ENCODE assay signal across 25 mouse cellular contexts in the genomic region with DNA sequence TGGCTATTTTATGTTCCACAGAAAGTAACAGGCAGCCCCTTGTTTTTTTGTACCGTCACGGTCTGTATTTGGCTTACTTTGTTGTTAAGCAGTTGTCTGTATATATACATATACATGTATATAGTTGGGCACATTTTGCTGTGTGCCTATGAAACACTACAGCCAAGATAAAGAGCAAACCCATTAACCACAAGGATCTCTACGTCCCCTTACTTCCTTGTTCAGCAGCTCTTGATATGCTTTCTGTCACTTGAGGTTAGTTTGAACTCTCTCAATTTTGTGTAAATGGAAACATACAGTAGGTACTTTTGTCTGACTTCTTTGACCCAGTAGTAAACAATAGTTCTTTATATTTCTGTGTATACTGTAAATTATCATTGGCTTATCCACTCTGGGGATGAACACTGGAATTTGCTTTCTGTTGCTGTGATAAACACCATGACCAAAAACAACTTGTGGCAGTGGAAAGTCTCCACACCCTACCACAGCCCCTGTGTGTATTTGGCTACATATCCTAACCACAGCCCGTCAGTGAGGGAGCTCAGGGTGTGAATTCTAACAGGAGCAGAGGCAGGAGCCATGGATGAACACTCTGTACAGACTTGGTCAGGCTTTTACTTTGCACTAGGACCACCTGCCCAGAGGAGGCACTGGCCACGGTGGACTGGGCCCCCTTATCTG.
DNase-seq lines count a peak whose midpoint lies in the region; ATAC-seq and TF ChIP-seq lines count a peak whose summit lies in the region.
"Had no signal": no experiment of that assay in that cellular context is flagged by ENCODE, and none has a peak within 500 bp of the region (broad histone marks: within the 10 kb centered on the region; RNA-seq: fewer than 3 reads in every experiment).

No protein-coding gene starts in this region.

- no peak for TF ChIP-seq POLR2A in MEL (IDR thresholded peaks at IDR 0.05; ENCODE audit: control insufficient read depth in 1 of 2, insufficient read depth in 1 of 2, low read depth in 1 of 2, low read length in 2 of 2, poor library complexity in 1 of 2)

- TF ChIP-seq EP300 in lung, postnatal 0 days (IDR thresholded peaks at IDR 0.05): no peak
- peak; percentile 54 to 70 for TF ChIP-seq EP300 in MEL (IDR thresholded peaks at IDR 0.05; ENCODE audit: low read depth in 1 of 2, low read length in 2 of 2)

- DNase-seq in lung, postnatal 0 days (ENCODE audit: low spot score): no peak
- no peak for DNase-seq in lung, postnatal 10 days
- peak; percentile 82 for DNase-seq in MEL (ENCODE audit: low read depth, low spot score)
- peak; percentile 25 for DNase-seq in induced T-regulatory cell, adult 2 months (ENCODE audit: low read depth)
- peak; percentile 20 for DNase-seq in naive thymus-derived CD4-positive, alpha-beta T cell, adult 2 months (ENCODE audit: low read depth)
- DNase-seq in hindbrain, embryonic 11.5 days (ENCODE audit: low spot score): no peak
- DNase-seq in ovary, postnatal 10 days (ENCODE audit: low spot score): no peak
- DNase-seq: adrenal gland, adult 2 months; adrenal gland, postnatal 25 days; cerebellum, adult 2 months; cerebellum, postnatal 10 days; embryo, embryonic 11 days; gastrocnemius, postnatal 10 days; heart, adult 2 months had no signal

- peaks cover 10% of the 10 kb centered on the region; the same call in 1 of the 2 replicates for H3K36me3 ChIP-seq in lung, postnatal 0 days (ENCODE audit: insufficient read depth, low read length)
- peaks cover 0 to 17% of the 10 kb centered on the region in 2 experiments; a peak in 2 of 4 replicates for H3K36me3 ChIP-seq in MEL (ENCODE audit: control insufficient read depth in 1 of 2, insufficient read depth in 2 of 2, low read length in 2 of 2)
- H3K36me3 ChIP-seq in hindbrain, embryonic 11.5 days (ENCODE audit: control insufficient read depth, insufficient read depth, low read length): peaks cover 2% of the 10 kb centered on the region; the same call in 1 of the 2 replicates
- H3K36me3 ChIP-seq in hindbrain, embryonic 16.5 days (ENCODE audit: control insufficient read depth, insufficient read depth, low read length): peaks cover 6% of the 10 kb centered on the region; the same call in 1 of the 2 replicates

- TF ChIP-seq RAD21 in MEL (IDR thresholded peaks at IDR 0.05; ENCODE audit: low read depth, low read length): no peak

- 0 out of 2 replicates have a peak, but pooled peaks have one; percentile 2 for ATAC-seq in lung, postnatal 0 days
- no peak for ATAC-seq in hindbrain, embryonic 11.5 days (ENCODE audit: low FRiP score)
- ATAC-seq in hindbrain, embryonic 16.5 days: no peak
- ATAC-seq: forebrain, embryonic 15.5 days; intestine, embryonic 15.5 days; Patski had no signal

- no peak for TF ChIP-seq CTCF in lung, postnatal 0 days (IDR thresholded peaks at IDR 0.05)
- no peak for TF ChIP-seq CTCF in MEL (IDR thresholded peaks at IDR 0.05 in 2 of 3, conservative IDR thresholded peaks at IDR 0.05 in 1 of 3; ENCODE audit: control insufficient read depth in 1 of 3, insufficient read depth in 1 of 3, low read depth in 2 of 3, low read length in 3 of 3, poor library complexity in 1 of 3, severe bottlenecking in 1 of 3)

- no peaks in the 10 kb centered on the region for H3K9me3 ChIP-seq in lung, postnatal 0 days (ENCODE audit: low read length)
- no peaks in the 10 kb centered on the region for H3K9me3 ChIP-seq in MEL (replicated peaks; ENCODE audit: insufficient read depth, low read length)
- H3K9me3 ChIP-seq in hindbrain, embryonic 11.5 days (ENCODE audit: control insufficient read depth, low read length): no peaks in the 10 kb centered on the region
- no peaks in the 10 kb centered on the region for H3K9me3 ChIP-seq in hindbrain, embryonic 16.5 days (ENCODE audit: control insufficient read depth, low read length)
- H3K9me3 ChIP-seq: embryonic facial prominence, embryonic 15.5 days; forebrain, embryonic 10.5 days; forebrain, embryonic 15.5 days; G1E; hindbrain, embryonic 10.5 days; hindbrain, embryonic 15.5 days; intestine, embryonic 15.5 days had no signal

- no peak overlapping the region for H3K9ac ChIP-seq in lung, postnatal 0 days (replicated peaks; ENCODE audit: low read depth)
- no peak overlapping the region; the same call in 1 of the 2 replicates for H3K9ac ChIP-seq in MEL (ENCODE audit: control insufficient read depth, low read depth, low read length, poor library complexity, severe bottlenecking)
- H3K9ac ChIP-seq in hindbrain, embryonic 11.5 days (ENCODE audit: low read depth, low read length): no peak overlapping the region
- H3K9ac ChIP-seq in hindbrain, embryonic 16.5 days (ENCODE audit: low read depth, low read length): no peak overlapping the region
- H3K9ac ChIP-seq: embryonic facial prominence, embryonic 15.5 days; forebrain, embryonic 15.5 days; hindbrain, embryonic 15.5 days; intestine, embryonic 15.5 days had no signal

- H3K4me2 ChIP-seq in lung, postnatal 0 days (replicated peaks; ENCODE audit: low read depth, low read length): no peak overlapping the region
- H3K4me2 ChIP-seq in hindbrain, embryonic 11.5 days (replicated peaks; ENCODE audit: low read depth, low read length): no peak overlapping the region
- H3K4me2 ChIP-seq in hindbrain, embryonic 16.5 days (ENCODE audit: low read length): no peak overlapping the region
- H3K4me2 ChIP-seq: embryonic facial prominence, embryonic 15.5 days; forebrain, embryonic 15.5 days; heart, embryonic 11.5 days; hindbrain, embryonic 15.5 days; intestine, embryonic 15.5 days had no signal

- no peaks in the 10 kb centered on the region for H3K79me2 ChIP-seq in MEL (ENCODE audit: control insufficient read depth, insufficient read depth, low read length, poor library complexity)

- H3K27ac ChIP-seq in lung, postnatal 0 days (ENCODE audit: low read length): no peak overlapping the region
- H3K27ac ChIP-seq in MEL (ENCODE audit: control insufficient read depth, low read depth, low read length): peak overlapping the region; percentile 57
- H3K27ac ChIP-seq in hindbrain, embryonic 11.5 days (ENCODE audit: low read depth, low read length): no peak overlapping the region
- H3K27ac ChIP-seq in hindbrain, embryonic 16.5 days (ENCODE audit: low read depth, low read length): no peak overlapping the region
- H3K27ac ChIP-seq: embryonic facial prominence, embryonic 15.5 days; forebrain, embryonic 10.5 days; forebrain, embryonic 15.5 days; heart, adult 2 months; hindbrain, embryonic 10.5 days; hindbrain, embryonic 15.5 days; intestine, embryonic 15.5 days had no signal

- no peaks in the 10 kb centered on the region for H3K4me1 ChIP-seq in lung, postnatal 0 days (ENCODE audit: insufficient read depth, low read depth, low read length)
- peaks cover 14 to 16% of the 10 kb centered on the region in 2 experiments for H3K4me1 ChIP-seq in MEL (ENCODE audit: control insufficient read depth in 1 of 2, insufficient read depth in 2 of 2, low read length in 2 of 2)
- H3K4me1 ChIP-seq in hindbrain, embryonic 11.5 days (replicated peaks; ENCODE audit: control insufficient read depth, insufficient read depth, low read length): no peaks in the 10 kb centered on the region
- H3K4me1 ChIP-seq in hindbrain, embryonic 16.5 days (ENCODE audit: control insufficient read depth, insufficient read depth, low read depth, low read length): no peaks in the 10 kb centered on the region
- H3K4me1 ChIP-seq: forebrain, embryonic 15.5 days; hindbrain, embryonic 10.5 days; hindbrain, embryonic 15.5 days had no signal

- no peaks in the 10 kb centered on the region for H3K27me3 ChIP-seq in lung, postnatal 0 days (replicated peaks; ENCODE audit: insufficient read depth, low read length)
- H3K27me3 ChIP-seq in MEL (ENCODE audit: control insufficient read depth in 1 of 2, insufficient read depth in 2 of 2, low read length in 2 of 2): no peaks in the 10 kb centered on the region
- H3K27me3 ChIP-seq in hindbrain, embryonic 11.5 days (ENCODE audit: control insufficient read depth, insufficient read depth, low read length): no peaks in the 10 kb centered on the region
- H3K27me3 ChIP-seq in hindbrain, embryonic 16.5 days (replicated peaks; ENCODE audit: control insufficient read depth, insufficient read depth, low read length): no peaks in the 10 kb centered on the region
- H3K27me3 ChIP-seq: embryonic facial prominence, embryonic 15.5 days; forebrain, embryonic 15.5 days; hindbrain, embryonic 15.5 days; intestine, embryonic 15.5 days; Patski had no signal

- no peak overlapping the region for H3K4me3 ChIP-seq in lung, postnatal 0 days (ENCODE audit: low read depth, low read length)
- H3K4me3 ChIP-seq in MEL (ENCODE audit: control insufficient read depth in 1 of 2, insufficient read depth in 1 of 2, low read depth in 2 of 2, low read length in 2 of 2): no peak overlapping the region; a peak in 1 of 4 replicates
- H3K4me3 ChIP-seq in hindbrain, embryonic 11.5 days (ENCODE audit: low read depth, low read length): no peak overlapping the region
- H3K4me3 ChIP-seq in hindbrain, embryonic 16.5 days (ENCODE audit: low read length): no peak overlapping the region
- H3K4me3 ChIP-seq: embryonic facial prominence, embryonic 15.5 days; erythroblast, embryonic 14.5 days; forebrain, embryonic 10.5 days; forebrain, embryonic 15.5 days; heart, adult 2 months; hindbrain, embryonic 10.5 days; hindbrain, embryonic 15.5 days; intestine, embryonic 15.5 days had no signal

- 56% methylated on average over 5 of the region's 5 CpGs for WGBS in lung, postnatal 0 days
- WGBS in hindbrain, embryonic 11.5 days: 90% methylated on average over 5 of the region's 5 CpGs
- WGBS in hindbrain, embryonic 16.5 days: 90% methylated on average over 5 of the region's 5 CpGs

TF ChIP-seq in MEL, 35 proteins besides CTCF, POLR2A, EP300 and RAD21 (continues in another document):
- TF ChIP-seq ZMIZ1 (IDR thresholded peaks at IDR 0.05; ENCODE audit: low read depth, low read length) (no peak), SMC3 (IDR thresholded peaks at IDR 0.05; ENCODE audit: low read depth, low read length) (no peak), MAX (IDR thresholded peaks at IDR 0.05; ENCODE audit: low read length) (0 out of 2 replicates have a peak, but pooled peaks have one; percentile 37), MXI1 (IDR thresholded peaks at IDR 0.05; ENCODE audit: low read depth, low read length) (0 out of 2 replicates have a peak, but pooled peaks have one; percentile 67), GATA1 (IDR thresholded peaks at IDR 0.05; ENCODE audit: low read depth, low read length) (peak; percentile 70), SIN3A (IDR thresholded peaks at IDR 0.05; ENCODE audit: low read length) (peak; percentile 77), MAFK (IDR thresholded peaks at IDR 0.05; ENCODE audit: borderline replicate concordance, low read depth, low read length) (0 out of 2 replicates have a peak, but pooled peaks have one; percentile 19), MYB (IDR thresholded peaks at IDR 0.05; ENCODE audit: low read depth, low read length) (no peak), MYC (IDR thresholded peaks at IDR 0.05; ENCODE audit: low read depth, low read length) (no peak), POLR2AphosphoS5 (IDR thresholded peaks at IDR 0.05; ENCODE audit: borderline replicate concordance, low read depth, low read length) (no peak), ETS1 (IDR thresholded peaks at IDR 0.05; ENCODE audit: low read depth, low read length) (peak; percentile 22; the same call in 1 of the 2 replicates), ELF1 (IDR thresholded peaks at IDR 0.05; ENCODE audit: low read depth, low read length) (peak; percentile 77)

Comparison
In these comparisons a context has a peak if more than half of its experiments do, and no peak if none do; other contexts are left out.
1. DNase-seq: peak in MEL (single experiment), induced T-regulatory cell, adult 2 months (single experiment) and naive thymus-derived CD4-positive, alpha-beta T cell, adult 2 months (single experiment); none in lung, postnatal 0 days (single experiment), lung, postnatal 10 days (single experiment), hindbrain, embryonic 11.5 days (single experiment) and ovary, postnatal 10 days (single experiment).